Mouse (Mus musculus): Measurements from ENCODE around the gene Ireb2. TPM values are rescaled to one million over a fixed set of nuclear protein-coding genes. Genes with fewer than 3 reads are reported as not detected.

The Ireb2 gene
- polyA plus RNA-seq, 1 experiment from 2014 or later, result 9.6 TPM

DNA sequence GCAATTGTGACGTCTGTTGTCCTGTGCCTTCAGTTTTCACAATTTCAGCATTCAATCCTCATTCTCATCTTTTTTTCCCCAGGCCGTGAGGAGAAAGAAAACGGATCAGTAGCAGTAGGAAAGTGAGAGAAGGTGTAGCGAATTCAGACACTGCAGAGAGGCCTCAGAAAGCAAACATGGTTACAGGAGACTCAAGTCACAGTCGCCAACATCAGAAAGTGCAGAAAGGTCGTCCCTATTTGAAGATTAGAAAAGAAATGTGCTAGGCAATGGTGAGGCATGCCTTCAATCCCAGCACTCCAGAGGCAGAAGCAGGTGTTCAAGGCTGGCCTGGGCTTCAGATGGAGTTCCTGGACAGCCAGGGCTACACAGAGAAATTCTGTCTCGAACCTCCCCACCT, 52.0 kb downstream of the Ireb2 start:
- Histone ChIP-seq H3K9me3 (ENCODE audit: control insufficient read depth, low read length) (no peaks in the 10 kb centered on the region), H3K4me2 (replicated peaks; ENCODE audit: low read depth) (no peak overlapping the region), H3K27ac (replicated peaks) (no peak overlapping the region), H3K27me3 (ENCODE audit: control insufficient read depth, insufficient read depth, low read length) (no peaks in the 10 kb centered on the region), H3K36me3 (ENCODE audit: control insufficient read depth, insufficient read depth, low read length) (no peaks in the 10 kb centered on the region), H3K9ac (ENCODE audit: low read length) (no peak overlapping the region), H3K4me3 (ENCODE audit: low read depth, low read length) (no peak overlapping the region), H3K4me1 (replicated peaks; ENCODE audit: control insufficient read depth, insufficient read depth) (no peaks in the 10 kb centered on the region)
- WGBS, result 53% methylated on average over 7 of the region's 7 CpGs
- DNase-seq (ENCODE audit: low spot score) (no peak), ATAC-seq (ENCODE audit: low FRiP score, low TSS enrichment) (no peak)
- TF ChIP-seq CTCF (IDR thresholded peaks at IDR 0.05; ENCODE audit: low read depth) (no peak), EP300 (optimal IDR thresholded peaks at IDR 0.05) (no peak)

DNA sequence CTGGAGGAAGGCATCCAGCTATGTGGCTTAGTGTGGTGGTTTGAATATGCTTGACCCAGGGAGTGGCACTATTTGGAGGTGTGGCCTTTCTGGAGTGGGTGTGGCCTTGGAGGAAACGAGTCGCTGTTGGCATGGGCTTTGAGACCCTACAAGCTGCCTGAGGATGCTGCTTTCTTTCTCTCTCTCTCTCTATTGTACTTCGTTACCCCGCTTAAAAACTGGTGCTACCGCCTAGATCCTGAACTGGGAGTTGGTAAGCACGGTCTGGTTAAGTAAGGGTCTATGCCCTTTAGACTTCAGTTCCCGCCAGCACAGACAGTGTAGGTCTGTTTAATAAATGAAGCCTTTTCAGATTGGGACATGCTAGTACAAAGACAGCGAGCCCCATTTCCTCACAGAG, 52.8 kb downstream of the Ireb2 start:
- no peak overlapping the region for H3K9ac ChIP-seq (ENCODE audit: low read length)
- no peak overlapping the region for H3K27ac ChIP-seq (replicated peaks)
- H3K4me2 ChIP-seq (replicated peaks; ENCODE audit: low read depth), result peak overlapping the region; percentile 75
- H3K27me3 ChIP-seq (ENCODE audit: control insufficient read depth, insufficient read depth, low read length), result no peaks in the 10 kb centered on the region
- H3K4me1 ChIP-seq (replicated peaks; ENCODE audit: control insufficient read depth, insufficient read depth), result no peaks in the 10 kb centered on the region
- no peaks in the 10 kb centered on the region for H3K36me3 ChIP-seq (ENCODE audit: control insufficient read depth, insufficient read depth, low read length)
- TF ChIP-seq EP300 (optimal IDR thresholded peaks at IDR 0.05) (no peak), CTCF (IDR thresholded peaks at IDR 0.05; ENCODE audit: low read depth) (no peak)
- WGBS, result 67% methylated on average over 8 of the region's 8 CpGs
- DNase-seq (ENCODE audit: low spot score) (no peak), ATAC-seq (ENCODE audit: low FRiP score, low TSS enrichment) (no peak; the same call in 1 of the 2 replicates)
- peak overlapping the region; percentile 56; the same call in 1 of the 2 replicates for H3K4me3 ChIP-seq (ENCODE audit: low read depth, low read length)
- no peaks in the 10 kb centered on the region for H3K9me3 ChIP-seq (ENCODE audit: control insufficient read depth, low read length)

DNA sequence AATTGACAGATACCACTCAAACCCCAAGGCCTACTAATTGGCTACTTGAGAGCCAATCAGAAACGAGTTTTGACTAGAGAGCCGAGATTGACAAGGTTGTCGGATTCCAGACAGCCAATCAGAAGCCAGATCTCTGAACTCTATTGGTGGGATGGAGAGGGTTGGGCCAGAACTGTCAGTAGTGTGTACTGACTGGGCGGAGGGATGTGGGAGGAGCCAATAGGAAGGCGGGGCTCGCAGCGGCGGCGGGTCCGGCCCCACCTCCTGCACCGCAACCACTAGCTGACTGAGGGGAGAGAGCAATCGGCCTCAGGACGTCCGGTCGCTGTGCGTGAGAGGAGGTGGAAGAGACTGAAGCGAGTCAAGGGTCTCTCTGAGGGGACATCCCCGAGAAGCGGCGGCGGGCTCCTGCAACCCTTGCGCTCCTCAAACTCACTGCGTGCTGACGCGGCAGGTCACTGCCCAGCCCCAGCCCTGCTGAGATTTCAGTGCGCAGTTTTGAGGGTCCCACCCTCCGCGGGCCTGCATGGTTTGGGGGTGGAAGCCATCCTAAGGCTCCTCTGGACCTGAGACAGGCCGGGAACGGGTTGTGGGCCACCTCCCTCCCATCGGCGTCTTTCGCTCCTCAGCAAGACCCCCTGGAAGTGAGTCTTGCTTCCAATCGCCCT, 53.6 kb downstream of the Ireb2 start, which contains the start of gene Hykk:
Gene Hykk, plus strand, starts transcription at position 274 of the 668 bp plus-strand sequence.
- Histone ChIP-seq H3K4me3 (ENCODE audit: low read depth, low read length) (peak within 1 kb of the TSS; percentile 56), H3K4me1 (replicated peaks; ENCODE audit: control insufficient read depth, insufficient read depth) (no peaks in the 10 kb centered on the region), H3K27me3 (ENCODE audit: control insufficient read depth, insufficient read depth, low read length) (no peaks in the 10 kb centered on the region), H3K27ac (replicated peaks) (peak within 1 kb of the TSS; percentile 49; the same call in 1 of the 2 replicates), H3K36me3 (ENCODE audit: control insufficient read depth, insufficient read depth, low read length) (no peaks in the 10 kb centered on the region), H3K9me3 (ENCODE audit: control insufficient read depth, low read length) (no peaks in the 10 kb centered on the region), H3K9ac (ENCODE audit: low read length) (peak within 1 kb of the TSS; percentile 74), H3K4me2 (replicated peaks; ENCODE audit: low read depth) (peak within 1 kb of the TSS; percentile 75)
- peak; percentile 89 for DNase-seq (ENCODE audit: low spot score)
- TF ChIP-seq CTCF (IDR thresholded peaks at IDR 0.05; ENCODE audit: low read depth) (no peak), EP300 (optimal IDR thresholded peaks at IDR 0.05) (no peak)
- WGBS, result under 1% methylated on average over 34 of the region's 34 CpGs
- peak; percentile 99 for ATAC-seq (ENCODE audit: low FRiP score, low TSS enrichment)

DNA sequence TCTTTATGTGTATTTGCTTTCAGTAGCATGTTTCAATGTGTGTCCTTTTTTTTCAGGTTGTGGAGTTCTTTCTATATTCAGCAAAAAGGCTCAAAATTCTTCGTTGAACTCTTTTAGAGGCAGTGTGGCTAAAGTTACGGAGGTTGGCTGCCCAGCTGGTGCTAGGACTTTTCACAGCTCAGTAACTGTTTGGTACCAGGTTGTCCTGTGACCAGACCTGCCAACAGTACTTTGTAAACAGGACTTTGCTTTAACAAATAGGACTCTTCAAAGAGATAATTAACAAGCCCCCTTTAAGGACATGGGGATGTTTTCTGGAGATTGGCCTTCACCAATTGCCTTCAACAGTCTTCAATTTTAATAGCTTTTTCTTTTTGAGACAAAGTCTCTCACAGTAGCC, 54.6 kb downstream of the Ireb2 start:
- peak overlapping the region; percentile 56; the same call in 1 of the 2 replicates for H3K4me3 ChIP-seq (ENCODE audit: low read depth, low read length)
- TF ChIP-seq EP300 (optimal IDR thresholded peaks at IDR 0.05) (no peak), CTCF (IDR thresholded peaks at IDR 0.05; ENCODE audit: low read depth) (no peak)
- WGBS, result 61% methylated on average over 2 of the region's 2 CpGs
- no peaks in the 10 kb centered on the region for H3K36me3 ChIP-seq (ENCODE audit: control insufficient read depth, insufficient read depth, low read length)
- H3K27me3 ChIP-seq (ENCODE audit: control insufficient read depth, insufficient read depth, low read length), result no peaks in the 10 kb centered on the region
- H3K9ac ChIP-seq (ENCODE audit: low read length), result no peak overlapping the region
- no peaks in the 10 kb centered on the region for H3K9me3 ChIP-seq (ENCODE audit: control insufficient read depth, low read length)
- no peaks in the 10 kb centered on the region for H3K4me1 ChIP-seq (replicated peaks; ENCODE audit: control insufficient read depth, insufficient read depth)
- no peak overlapping the region for H3K27ac ChIP-seq (replicated peaks)
- ATAC-seq (ENCODE audit: low FRiP score, low TSS enrichment) (no peak), DNase-seq (ENCODE audit: low spot score) (no peak)
- no peak overlapping the region for H3K4me2 ChIP-seq (replicated peaks; ENCODE audit: low read depth)

DNA sequence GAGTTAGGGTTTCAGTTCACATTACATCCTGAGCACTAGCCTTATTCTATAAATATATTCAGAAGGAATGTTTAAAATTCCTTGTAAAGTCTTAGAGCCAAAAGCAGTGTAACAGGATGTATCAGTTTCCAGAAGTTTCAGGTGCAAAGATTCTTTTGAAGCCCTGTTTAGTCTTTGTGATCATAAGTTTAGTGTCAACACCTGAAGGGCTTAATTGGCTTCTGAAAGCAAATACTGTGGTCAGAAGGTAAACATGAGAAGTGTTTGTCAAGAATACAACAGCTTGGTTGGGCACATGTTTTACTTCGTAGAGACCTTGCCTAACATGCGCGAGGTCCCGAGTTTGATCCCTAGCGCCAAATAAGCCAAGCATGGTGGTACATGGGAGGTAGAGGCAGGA, 55.2 kb downstream of the Ireb2 start:
- no peak for DNase-seq (ENCODE audit: low spot score)
- 65% methylated on average over 5 of the region's 5 CpGs for WGBS

DNA sequence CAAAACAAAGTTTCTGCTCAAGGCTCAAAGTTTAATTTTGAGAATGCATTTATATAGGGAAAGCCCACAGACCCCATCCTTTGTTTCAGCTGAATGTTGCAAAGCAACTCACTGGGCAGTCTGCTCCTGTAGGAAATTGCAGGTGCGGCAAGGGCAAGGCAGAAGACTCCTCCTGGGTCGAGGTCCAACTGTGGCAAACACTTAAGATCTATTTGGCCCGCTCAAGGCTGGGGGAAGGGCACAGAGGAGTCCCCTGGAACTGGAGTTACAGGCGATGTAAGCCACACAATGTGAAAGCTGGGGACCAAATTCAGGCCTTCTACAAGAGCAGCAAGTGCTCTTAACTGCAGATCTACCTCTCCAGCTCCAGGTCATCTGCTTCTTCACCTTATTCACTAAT, 56.4 kb downstream of the Ireb2 start:
- DNase-seq (ENCODE audit: low spot score) (no peak), ATAC-seq (ENCODE audit: low FRiP score, low TSS enrichment) (no peak)
- Histone ChIP-seq H3K27me3 (ENCODE audit: control insufficient read depth, insufficient read depth, low read length) (no peaks in the 10 kb centered on the region), H3K36me3 (ENCODE audit: control insufficient read depth, insufficient read depth, low read length) (no peaks in the 10 kb centered on the region), H3K4me2 (replicated peaks; ENCODE audit: low read depth) (no peak overlapping the region), H3K9me3 (ENCODE audit: control insufficient read depth, low read length) (no peaks in the 10 kb centered on the region), H3K4me1 (replicated peaks; ENCODE audit: control insufficient read depth, insufficient read depth) (no peaks in the 10 kb centered on the region), H3K4me3 (ENCODE audit: low read depth, low read length) (no peak overlapping the region), H3K27ac (replicated peaks) (no peak overlapping the region), H3K9ac (ENCODE audit: low read length) (no peak overlapping the region)
- 59% methylated on average over 4 of the region's 4 CpGs for WGBS
- TF ChIP-seq CTCF (IDR thresholded peaks at IDR 0.05; ENCODE audit: low read depth), result no peak
- TF ChIP-seq EP300 (optimal IDR thresholded peaks at IDR 0.05), result no peak

More for the DNA sequence above, 55.2 kb downstream of the Ireb2 start:
- ATAC-seq (ENCODE audit: low FRiP score, low TSS enrichment), result no peak
- no peaks in the 10 kb centered on the region for H3K27me3 ChIP-seq (ENCODE audit: control insufficient read depth, insufficient read depth, low read length)
- no peak overlapping the region for H3K9ac ChIP-seq (ENCODE audit: low read length)
- no peaks in the 10 kb centered on the region for H3K36me3 ChIP-seq (ENCODE audit: control insufficient read depth, insufficient read depth, low read length)
- H3K9me3 ChIP-seq (ENCODE audit: control insufficient read depth, low read length), result no peaks in the 10 kb centered on the region
- H3K4me2 ChIP-seq (replicated peaks; ENCODE audit: low read depth), result no peak overlapping the region
- H3K4me3 ChIP-seq (ENCODE audit: low read depth, low read length), result no peak overlapping the region
- H3K27ac ChIP-seq (replicated peaks), result no peak overlapping the region
- TF ChIP-seq EP300 (optimal IDR thresholded peaks at IDR 0.05), result no peak
- no peak for TF ChIP-seq CTCF (IDR thresholded peaks at IDR 0.05; ENCODE audit: low read depth)
- H3K4me1 ChIP-seq (replicated peaks; ENCODE audit: control insufficient read depth, insufficient read depth), result no peaks in the 10 kb centered on the region
